Mouse (Mus musculus) olfactory bulb, adult 2 months (tissue): ENCODE results near the gene 1700029I15Rik. TPM values are rescaled to one million over a fixed set of nuclear protein-coding genes. Genes with fewer than 3 reads are reported as not detected.

ENCODE experiments used
- H3K27ac ChIP-seq: fragments of 200-500 bp; 2 replicates; pipeline ENCODE4 v1.5.1; 2012; ENCODE audit warnings: low read depth, low read length; ENCODE audit not compliant: insufficient read depth
- H3K4me1 ChIP-seq: fragments of 200-500 bp; 2 replicates; pipeline ENCODE4 v1.6.1; 2012; ENCODE audit warnings: low read length; ENCODE audit not compliant: control insufficient read depth, insufficient read depth
- H3K4me3 ChIP-seq: fragments of 200-500 bp; 2 replicates; pipeline ENCODE4 v1.5.1; 2012; ENCODE audit warnings: mild to moderate bottlenecking, low read depth, low read length, moderate library complexity; ENCODE audit not compliant: insufficient read depth
- CTCF ChIP-seq: fragments of 200-500 bp; IDR thresholded peaks from 2 replicates; pipeline ENCODE4 v1.5.1; 2012; ENCODE audit warnings: low read depth, mild to moderate bottlenecking, low read length, moderate library complexity; ENCODE audit not compliant: insufficient read depth
- POLR2A ChIP-seq: fragments of 200-500 bp; IDR thresholded peaks from 2 replicates; pipeline ENCODE4 v1.6.1; 2012; ENCODE audit warnings: mild to moderate bottlenecking, low read depth, low read length, moderate library complexity; ENCODE audit not compliant: insufficient read depth
- WGBS: fragments of 180-500 bp; shearing (Covaris S2); methylation state at CpG from one replicate; pipeline ENCODE4 v1.1.7; 2018; 5-methylcytosine and 5-hydroxymethylcytosine counted together
- polyA plus RNA-seq: library from polyadenylated mRNA; stranded (reverse); fragments of >200 nt; gene quantifications from 2 replicates; pipeline ENCODE4 v1.2.4, GENCODE M21; 2012; ENCODE audit warnings: low replicate concordance; ENCODE audit not compliant: missing spikeins, insufficient read depth, insufficient read length

The 1700029I15Rik gene
- not detected in 2 replicates for polyA plus RNA-seq

GRCm38 (mm10) chr2:92381901-92382588 lies at the start of gene 1700029I15Rik:
Gene 1700029I15Rik (plus strand): TSS chr2:92382538.
- TF ChIP-seq POLR2A (no peak), CTCF (no peak)
- peaks cover 21% of the 10 kb centered on the region for H3K4me1 ChIP-seq
- H3K27ac ChIP-seq = no peak within 1 kb of the TSS
- H3K4me3 ChIP-seq = no peak within 1 kb of the TSS
- 80% methylated on average over 5 of the region's 5 CpGs for WGBS

GRCm38 (mm10) chr2:92342418-92342817 lies 39.9 kb upstream of the 1700029I15Rik start:
- H3K27ac ChIP-seq = no peak overlapping the region
- H3K4me3 ChIP-seq = no peak overlapping the region
- no peaks in the 10 kb centered on the region for H3K4me1 ChIP-seq
- TF ChIP-seq CTCF (no peak), POLR2A (no peak)

GRCm38 (mm10) chr2:92347191-92347590 lies 35.1 kb upstream of the 1700029I15Rik start:
- Histone ChIP-seq H3K4me3 (no peak overlapping the region), H3K4me1 (no peaks in the 10 kb centered on the region), H3K27ac (no peak overlapping the region)
- 94% methylated on average over 2 of the region's 2 CpGs for WGBS
- no peak for TF ChIP-seq CTCF
- no peak for TF ChIP-seq POLR2A

GRCm38 (mm10) chr2:92349589-92350425 lies 32.5 kb upstream of the 1700029I15Rik start:
- no peaks in the 10 kb centered on the region for H3K4me1 ChIP-seq
- H3K4me3 ChIP-seq = no peak overlapping the region
- no peak overlapping the region for H3K27ac ChIP-seq
- WGBS = 53% methylated on average over 6 of the region's 6 CpGs
- no peak for TF ChIP-seq POLR2A
- TF ChIP-seq CTCF = no peak

- WGBS = 86% methylated on average over 5 of the region's 5 CpGs
- TF ChIP-seq CTCF (no peak), POLR2A (no peak)
- Histone ChIP-seq H3K27ac (no peak overlapping the region), H3K4me1 (no peaks in the 10 kb centered on the region), H3K4me3 (no peak overlapping the region)
These were observed 31.7 kb upstream of the 1700029I15Rik start for GRCm38 (mm10) chr2:92350686-92351085.

GRCm38 (mm10) chr2:92353402-92353801 lies 28.9 kb upstream of the 1700029I15Rik start:
- no peak for TF ChIP-seq CTCF

GRCm38 (mm10) chr2:92354224-92354623 lies 28.1 kb upstream of the 1700029I15Rik start:
- no peak overlapping the region for H3K27ac ChIP-seq
- WGBS = 74% methylated on average over 6 of the region's 6 CpGs
- no peak overlapping the region for H3K4me3 ChIP-seq
- H3K4me1 ChIP-seq = no peaks in the 10 kb centered on the region
- TF ChIP-seq POLR2A = no peak
- TF ChIP-seq CTCF = no peak

More at GRCm38 (mm10) chr2:92353402-92353801, 28.9 kb upstream of the 1700029I15Rik start:
- Histone ChIP-seq H3K4me1 (no peaks in the 10 kb centered on the region), H3K27ac (no peak overlapping the region), H3K4me3 (no peak overlapping the region)
- WGBS = 44% methylated on average over 5 of the region's 5 CpGs

- H3K4me3 ChIP-seq = no peak overlapping the region
- no peak overlapping the region for H3K27ac ChIP-seq
- H3K4me1 ChIP-seq = peaks cover 4% of the 10 kb centered on the region; the same call in 1 of the 2 replicates
- TF ChIP-seq POLR2A (no peak), CTCF (no peak)
- 78% methylated on average over 2 of the region's 2 CpGs for WGBS
These were observed 23.0 kb upstream of the 1700029I15Rik start for GRCm38 (mm10) chr2:92359301-92359700.
